Mouse (Mus musculus) cerebellum, adult 2 months (tissue): ENCODE results near the gene Zdhhc5.

Experiments
- CTCF ChIP-seq: fragments of 200-500 bp; IDR thresholded peaks from 2 replicates; pipeline ENCODE4 v1.5.1; 2011; ENCODE audit warnings: low read depth, mild to moderate bottlenecking, control low read depth, low read length, moderate library complexity, borderline replicate concordance; ENCODE audit not compliant: insufficient read depth
- POLR2A ChIP-seq: fragments of 200-500 bp; IDR thresholded peaks from 2 replicates; pipeline ENCODE4 v1.6.1; 2011; ENCODE audit warnings: low read length, control low read depth, borderline replicate concordance; ENCODE audit not compliant: insufficient read depth

- no peak for TF ChIP-seq CTCF
- TF ChIP-seq POLR2A, result no peak
These were observed 8.9 kb upstream of the Zdhhc5 start for GRCm38 (mm10) chr2:84723856-84724255.
